Mouse (Mus musculus): ENCODE data around the gene Pus1. TPM values are rescaled to one million over a fixed set of nuclear protein-coding genes. Genes with fewer than 3 reads are reported as not detected.
A peak's percentile ranks its signal among the peaks of the same experiment; 100 is the strongest.
"Not testable (repeated sequence)": the region's sequence is repeated elsewhere in the genome, so short reads cannot be mapped to it uniquely, and the experiment has no call there.

Pus1 gene
- polyA plus RNA-seq, 1 experiment from 2014 or later, result 22.0 TPM

GRCm38 (mm10) chr5:110772945-110773344 lies 7.5 kb downstream of the Pus1 start:
- not testable (repeated sequence) for H3K4me3 ChIP-seq (replicated peaks; ENCODE audit: low read length); H3K9ac ChIP-seq (replicated peaks; ENCODE audit: low read depth, low read length); ATAC-seq; H3K9me3 ChIP-seq (ENCODE audit: control insufficient read depth, low read length); H3K27ac ChIP-seq (ENCODE audit: low read length); H3K36me3 ChIP-seq (ENCODE audit: control insufficient read depth, insufficient read depth); H3K27me3 ChIP-seq (replicated peaks; ENCODE audit: control insufficient read depth, insufficient read depth, low read length); H3K4me2 ChIP-seq (ENCODE audit: low read length)
- H3K4me1 ChIP-seq (replicated peaks; ENCODE audit: control insufficient read depth, insufficient read depth, low read length), result peaks cover 12% of the 10 kb centered on the region
- 97% methylated on average over 10 of the region's 10 CpGs for WGBS

DNA sequence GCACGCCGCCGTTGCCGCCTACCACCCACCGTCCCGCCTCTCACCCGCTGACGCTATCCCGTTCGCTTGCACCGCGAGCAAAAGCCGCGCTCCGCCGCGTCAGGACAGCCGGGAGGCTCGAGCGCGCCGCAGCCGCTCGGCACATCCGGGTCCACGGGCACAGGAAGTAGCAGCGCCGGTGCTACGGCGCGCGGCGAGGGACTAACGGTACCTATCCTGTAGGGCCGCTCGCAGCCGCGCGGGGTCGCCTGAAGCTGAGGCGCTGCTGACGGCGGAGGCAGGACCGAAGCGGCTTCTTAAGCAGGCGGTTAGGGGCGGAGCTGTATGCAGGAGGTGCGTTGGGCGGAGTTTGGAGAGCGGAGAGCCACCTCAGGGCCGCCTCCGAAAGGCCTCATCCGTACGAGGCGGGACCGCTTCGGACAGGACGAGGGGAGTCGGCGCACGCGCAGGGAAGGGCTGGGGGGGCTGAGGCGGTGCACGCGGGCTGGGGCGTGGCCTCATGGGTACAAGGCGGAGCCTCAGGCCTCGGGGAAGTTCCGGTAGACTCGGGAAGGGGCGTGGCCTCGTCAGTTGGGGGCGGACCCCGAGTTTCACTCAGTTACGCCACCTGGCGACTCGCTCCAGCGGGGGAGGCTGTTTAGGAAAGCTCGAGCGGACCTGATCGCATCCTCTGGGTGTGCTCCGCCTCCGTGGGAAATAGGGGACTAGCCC lies 9.9 kb downstream of the Pus1 start, which contains the start of gene Ep400:
TSS of gene Ep400 (minus strand) at position 270 of the 711 bp plus-strand sequence.
- no peaks in the 10 kb centered on the region for H3K36me3 ChIP-seq (ENCODE audit: control insufficient read depth, insufficient read depth)
- peak within 1 kb of the TSS; percentile 58 for H3K4me2 ChIP-seq (ENCODE audit: low read length)
- peak; percentile 98 for ATAC-seq
- under 1% methylated on average over 76 of the region's 83 CpGs for WGBS
- peak within 1 kb of the TSS; percentile 93 for H3K9ac ChIP-seq (replicated peaks; ENCODE audit: low read depth, low read length)
- no peaks in the 10 kb centered on the region for H3K27me3 ChIP-seq (replicated peaks; ENCODE audit: control insufficient read depth, insufficient read depth, low read length)
- peaks cover 12% of the 10 kb centered on the region for H3K4me1 ChIP-seq (replicated peaks; ENCODE audit: control insufficient read depth, insufficient read depth, low read length)
- no peaks in the 10 kb centered on the region for H3K9me3 ChIP-seq (ENCODE audit: control insufficient read depth, low read length)
- peak within 1 kb of the TSS; percentile 95 for H3K4me3 ChIP-seq (replicated peaks; ENCODE audit: low read length)
- peak within 1 kb of the TSS; percentile 96 for H3K27ac ChIP-seq (ENCODE audit: low read length)

DNA sequence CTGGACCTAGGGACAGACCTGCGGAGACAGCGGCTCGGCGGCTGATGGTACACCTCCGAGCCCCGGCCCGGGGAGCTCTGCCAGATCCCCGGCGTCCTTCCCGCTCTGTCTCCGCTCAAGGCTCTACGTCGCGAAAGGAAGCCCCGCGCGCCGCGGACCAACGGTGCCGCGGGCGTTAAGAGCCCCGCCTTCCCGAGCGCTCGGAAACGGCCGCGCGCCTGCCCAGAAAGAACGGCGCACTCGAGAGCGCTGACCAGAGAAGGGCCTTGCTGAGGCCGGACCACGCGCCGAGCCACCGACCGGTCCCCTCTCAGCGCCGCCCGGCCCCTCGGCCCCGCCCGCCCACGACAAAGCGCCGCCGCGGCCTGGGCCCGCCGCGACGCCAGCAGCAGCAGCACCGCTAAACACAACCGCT lies 10.4 kb downstream of the Pus1 start:
- Histone ChIP-seq H3K4me1 (replicated peaks; ENCODE audit: control insufficient read depth, insufficient read depth, low read length) (peaks cover 12% of the 10 kb centered on the region), H3K9ac (replicated peaks; ENCODE audit: low read depth, low read length) (peak overlapping the region; percentile 93), H3K4me3 (replicated peaks; ENCODE audit: low read length) (peak overlapping the region; percentile 95), H3K36me3 (ENCODE audit: control insufficient read depth, insufficient read depth) (no peaks in the 10 kb centered on the region), H3K27ac (ENCODE audit: low read length) (peak overlapping the region; percentile 96), H3K27me3 (replicated peaks; ENCODE audit: control insufficient read depth, insufficient read depth, low read length) (no peaks in the 10 kb centered on the region), H3K9me3 (ENCODE audit: control insufficient read depth, low read length) (no peaks in the 10 kb centered on the region), H3K4me2 (ENCODE audit: low read length) (peak overlapping the region; percentile 58)
- under 1% methylated on average over 47 of the region's 58 CpGs for WGBS
- peak; percentile 45; the same call in 1 of the 2 replicates for ATAC-seq

DNA sequence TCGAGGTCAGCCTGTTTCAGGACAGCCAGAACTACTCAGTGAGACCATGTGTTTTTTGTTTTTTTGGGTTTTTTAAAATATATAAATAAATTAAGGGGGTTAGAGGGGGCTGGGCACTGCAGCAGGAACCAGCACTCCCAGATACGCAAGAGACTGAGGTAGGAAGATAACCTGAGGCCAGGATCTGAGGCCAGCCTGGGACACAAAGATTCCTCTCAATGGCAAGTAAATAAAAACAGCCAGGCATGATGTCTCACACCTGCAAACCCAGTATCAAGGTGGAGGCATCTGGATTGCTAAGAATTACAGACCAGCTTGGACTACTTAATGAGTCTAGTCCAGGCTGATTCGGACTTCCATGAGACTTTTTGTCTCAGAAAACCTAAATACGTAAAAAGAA lies 11.2 kb downstream of the Pus1 start:
- Histone ChIP-seq H3K9ac (replicated peaks; ENCODE audit: low read depth, low read length) (peak overlapping the region; percentile 93), H3K27ac (ENCODE audit: low read length) (no peak overlapping the region), H3K36me3 (ENCODE audit: control insufficient read depth, insufficient read depth) (no peaks in the 10 kb centered on the region), H3K4me3 (replicated peaks; ENCODE audit: low read length) (peak overlapping the region; percentile 95), H3K4me1 (replicated peaks; ENCODE audit: control insufficient read depth, insufficient read depth, low read length) (peaks cover 12% of the 10 kb centered on the region), H3K4me2 (ENCODE audit: low read length) (peak overlapping the region; percentile 51), H3K27me3 (replicated peaks; ENCODE audit: control insufficient read depth, insufficient read depth, low read length) (no peaks in the 10 kb centered on the region), H3K9me3 (ENCODE audit: control insufficient read depth, low read length) (no peaks in the 10 kb centered on the region)
- WGBS, result 54% methylated on average over 4 of the region's 4 CpGs
- ATAC-seq, result no peak

- 96% methylated on average over 8 of the region's 8 CpGs for WGBS
- H3K4me2 ChIP-seq (ENCODE audit: low read length), result no peak overlapping the region
- H3K9ac ChIP-seq (replicated peaks; ENCODE audit: low read depth, low read length), result no peak overlapping the region
- H3K36me3 ChIP-seq (ENCODE audit: control insufficient read depth, insufficient read depth), result no peaks in the 10 kb centered on the region
- no peak overlapping the region for H3K27ac ChIP-seq (ENCODE audit: low read length)
- no peaks in the 10 kb centered on the region; the same call in 1 of the 2 replicates for H3K9me3 ChIP-seq (ENCODE audit: control insufficient read depth, low read length)
- peaks cover 6% of the 10 kb centered on the region for H3K4me1 ChIP-seq (replicated peaks; ENCODE audit: control insufficient read depth, insufficient read depth, low read length)
- no peaks in the 10 kb centered on the region for H3K27me3 ChIP-seq (replicated peaks; ENCODE audit: control insufficient read depth, insufficient read depth, low read length)
- no peak overlapping the region for H3K4me3 ChIP-seq (replicated peaks; ENCODE audit: low read length)
- no peak for ATAC-seq
Measured at GRCm38 (mm10) chr5:110763890-110764289, 16.6 kb downstream of the Pus1 start.

- Histone ChIP-seq H3K4me2 (ENCODE audit: low read length) (no peak overlapping the region), H3K4me3 (replicated peaks; ENCODE audit: low read length) (no peak overlapping the region), H3K36me3 (ENCODE audit: control insufficient read depth, insufficient read depth) (peaks cover 2% of the 10 kb centered on the region; the same call in 1 of the 2 replicates), H3K27me3 (replicated peaks; ENCODE audit: control insufficient read depth, insufficient read depth, low read length) (no peaks in the 10 kb centered on the region), H3K27ac (ENCODE audit: low read length) (no peak overlapping the region), H3K9me3 (ENCODE audit: control insufficient read depth, low read length) (no peaks in the 10 kb centered on the region), H3K9ac (replicated peaks; ENCODE audit: low read depth, low read length) (no peak overlapping the region), H3K4me1 (replicated peaks; ENCODE audit: control insufficient read depth, insufficient read depth, low read length) (no peaks in the 10 kb centered on the region)
- 92% methylated on average over 1 of the region's 1 CpGs for WGBS
- ATAC-seq, result no peak
Measured at GRCm38 (mm10) chr5:110745021-110745420, 35.4 kb downstream of the Pus1 start.

- Histone ChIP-seq H3K27me3 (replicated peaks; ENCODE audit: control insufficient read depth, insufficient read depth, low read length) (no peaks in the 10 kb centered on the region), H3K9me3 (ENCODE audit: control insufficient read depth, low read length) (no peaks in the 10 kb centered on the region), H3K4me3 (replicated peaks; ENCODE audit: low read length) (no peak overlapping the region), H3K4me1 (replicated peaks; ENCODE audit: control insufficient read depth, insufficient read depth, low read length) (no peaks in the 10 kb centered on the region), H3K36me3 (ENCODE audit: control insufficient read depth, insufficient read depth) (peaks cover 22% of the 10 kb centered on the region; the same call in 1 of the 2 replicates), H3K9ac (replicated peaks; ENCODE audit: low read depth, low read length) (no peak overlapping the region), H3K27ac (ENCODE audit: low read length) (no peak overlapping the region), H3K4me2 (ENCODE audit: low read length) (no peak overlapping the region)
- ATAC-seq, result no peak
- 95% methylated on average over 7 of the region's 7 CpGs for WGBS
Measured at GRCm38 (mm10) chr5:110739496-110740275, 40.8 kb downstream of the Pus1 start.

- peaks cover 38% of the 10 kb centered on the region for H3K36me3 ChIP-seq (ENCODE audit: control insufficient read depth, insufficient read depth)
- 100% methylated on average over 1 of the region's 1 CpGs for WGBS
- H3K4me1 ChIP-seq (replicated peaks; ENCODE audit: control insufficient read depth, insufficient read depth, low read length), result no peaks in the 10 kb centered on the region
- ATAC-seq, result no peak
- H3K9ac ChIP-seq (replicated peaks; ENCODE audit: low read depth, low read length), result no peak overlapping the region
- no peak overlapping the region for H3K4me3 ChIP-seq (replicated peaks; ENCODE audit: low read length)
- H3K27me3 ChIP-seq (replicated peaks; ENCODE audit: control insufficient read depth, insufficient read depth, low read length), result no peaks in the 10 kb centered on the region
- H3K27ac ChIP-seq (ENCODE audit: low read length), result no peak overlapping the region
- no peak overlapping the region for H3K4me2 ChIP-seq (ENCODE audit: low read length)
- no peaks in the 10 kb centered on the region for H3K9me3 ChIP-seq (ENCODE audit: control insufficient read depth, low read length)
Measured at GRCm38 (mm10) chr5:110735606-110736005, 44.9 kb downstream of the Pus1 start.

DNA sequence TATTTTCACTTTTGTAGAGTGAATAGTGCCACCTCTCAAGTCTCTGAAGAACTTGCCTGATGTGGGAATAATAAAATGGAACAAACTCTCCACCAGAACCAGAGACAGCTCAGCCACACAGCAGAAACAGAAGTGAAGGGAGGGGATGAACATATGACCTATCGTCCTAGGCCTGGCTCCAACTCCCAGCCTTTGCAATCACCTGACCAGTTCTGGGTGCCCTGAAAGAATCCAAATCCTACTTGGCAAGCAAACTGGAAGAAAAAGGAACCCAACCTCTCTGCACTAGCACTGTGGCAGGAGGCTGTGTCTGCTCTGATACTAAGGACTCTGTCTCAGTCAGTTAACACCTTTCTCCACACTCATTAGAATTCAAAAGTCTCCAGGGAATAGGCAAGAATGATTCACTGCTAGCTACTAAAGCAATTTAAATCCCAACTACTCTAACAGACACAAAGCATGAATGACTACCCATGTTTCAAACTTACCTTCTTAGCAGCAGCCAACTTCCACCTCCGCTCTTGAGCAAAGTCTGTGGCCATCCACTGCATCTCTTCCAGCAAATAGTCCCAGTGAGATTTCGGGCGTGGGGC lies 47.1 kb downstream of the Pus1 start:
- Histone ChIP-seq H3K4me3 (replicated peaks; ENCODE audit: low read length) (no peak overlapping the region), H3K9me3 (ENCODE audit: control insufficient read depth, low read length) (no peaks in the 10 kb centered on the region), H3K27ac (ENCODE audit: low read length) (no peak overlapping the region), H3K9ac (replicated peaks; ENCODE audit: low read depth, low read length) (no peak overlapping the region), H3K4me2 (ENCODE audit: low read length) (no peak overlapping the region), H3K36me3 (ENCODE audit: control insufficient read depth, insufficient read depth) (peaks cover 38% of the 10 kb centered on the region), H3K27me3 (replicated peaks; ENCODE audit: control insufficient read depth, insufficient read depth, low read length) (no peaks in the 10 kb centered on the region), H3K4me1 (replicated peaks; ENCODE audit: control insufficient read depth, insufficient read depth, low read length) (no peaks in the 10 kb centered on the region)
- WGBS, result 96% methylated on average over 4 of the region's 4 CpGs
- ATAC-seq, result no peak

All from forebrain, embryonic 16.5 days (tissue).